Mouse (Mus musculus): ENCODE measurements around the gene Prol1. TPM values are rescaled to one million over a fixed set of nuclear protein-coding genes. Genes with fewer than 3 reads are reported as not detected.

Gene Prol1
- polyA plus RNA-seq, 1 experiment = not detected

DNA sequence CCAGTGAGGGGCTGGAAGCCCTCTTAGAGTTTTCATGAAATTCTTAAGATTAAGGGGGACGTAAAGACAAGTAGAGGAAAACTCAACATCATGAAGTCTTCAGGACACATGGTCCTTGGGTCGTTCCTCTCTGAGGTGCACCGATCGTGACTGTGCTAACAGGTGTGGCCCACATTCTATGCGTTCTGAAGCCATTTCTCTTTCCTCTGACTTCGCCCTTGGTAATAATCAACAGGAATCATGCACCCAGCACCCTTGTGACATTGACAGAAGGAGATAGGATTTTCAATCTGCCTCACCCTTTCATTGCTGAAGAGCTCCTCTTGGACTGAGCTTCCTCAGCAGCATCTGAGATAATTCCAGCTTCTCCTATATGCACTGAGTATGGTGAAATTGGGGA is 55.5 kb downstream of the Prol1 start:
- WGBS = 86% methylated on average over 6 of the region's 6 CpGs
- Histone ChIP-seq H3K27me3 (ENCODE audit: control insufficient read depth, insufficient read depth, low read length) (no peaks in the 10 kb centered on the region), H3K27ac (ENCODE audit: control insufficient read depth, insufficient read depth, low read length) (no peak overlapping the region), H3K4me3 (ENCODE audit: control insufficient read depth, insufficient read depth, low read length) (no peak overlapping the region), H3K4me1 (replicated peaks; ENCODE audit: control insufficient read depth, insufficient read depth, low read length) (no peaks in the 10 kb centered on the region), H3K36me3 (ENCODE audit: control insufficient read depth, insufficient read depth, low read length) (no peaks in the 10 kb centered on the region)
- TF ChIP-seq POLR2A (IDR thresholded peaks at IDR 0.05; ENCODE audit: control insufficient read depth, extremely low read depth, insufficient read depth, low read length, poor library complexity) = no peak
- TF ChIP-seq CTCF (IDR thresholded peaks at IDR 0.05; ENCODE audit: borderline replicate concordance, control insufficient read depth, extremely low read depth, insufficient read depth, low read length, poor library complexity) = no peak
- DNase-seq = no peak

GRCm38 (mm10) chr5:88375808-88376207 is 58.7 kb downstream of the Prol1 start, which contains the start of gene Amtn:
Amtn (plus strand) TSS chr5:88376108.
- Histone ChIP-seq H3K4me1 (replicated peaks; ENCODE audit: control insufficient read depth, insufficient read depth, low read length) (no peaks in the 10 kb centered on the region), H3K4me3 (ENCODE audit: control insufficient read depth, insufficient read depth, low read length) (no peak within 1 kb of the TSS), H3K27me3 (ENCODE audit: control insufficient read depth, insufficient read depth, low read length) (no peaks in the 10 kb centered on the region), H3K36me3 (ENCODE audit: control insufficient read depth, insufficient read depth, low read length) (no peaks in the 10 kb centered on the region), H3K27ac (ENCODE audit: control insufficient read depth, insufficient read depth, low read length) (no peak within 1 kb of the TSS)
- 89% methylated on average over 4 of the region's 4 CpGs for WGBS
- TF ChIP-seq CTCF (IDR thresholded peaks at IDR 0.05; ENCODE audit: borderline replicate concordance, control insufficient read depth, extremely low read depth, insufficient read depth, low read length, poor library complexity) = no peak
- no peak for TF ChIP-seq POLR2A (IDR thresholded peaks at IDR 0.05; ENCODE audit: control insufficient read depth, extremely low read depth, insufficient read depth, low read length, poor library complexity)
- DNase-seq = no peak

Other genes starting within 250 kb of the Prol1 start
- not detected in 2 replicates for gene Smr2, start 230.8 kb upstream of the Prol1 start, polyA plus RNA-seq (2012; rRNA removed)
- not detected in 2 replicates for gene Gm11116, start 205.8 kb upstream of the Prol1 start, polyA plus RNA-seq (2012; rRNA removed)
- gene Gm11115, start 163.2 kb upstream of the Prol1 start, polyA plus RNA-seq (2012; rRNA removed) = not detected in 2 replicates
- gene Gm7714, start 48.4 kb upstream of the Prol1 start, polyA plus RNA-seq (2012; rRNA removed) = not detected in 2 replicates
- gene Amtn, start 58.8 kb downstream of the Prol1 start, polyA plus RNA-seq (2012; rRNA removed) = 1.9 and 2.2 TPM in 2 replicates
- gene Ambn, start 138.7 kb downstream of the Prol1 start, polyA plus RNA-seq (2012; rRNA removed) = 0.10 and 0.12 TPM in 2 replicates
- 0.03 TPM in 1 of 2 replicates, not detected in the other for gene Enam, start 170.7 kb downstream of the Prol1 start, polyA plus RNA-seq (2012; rRNA removed)
- gene Jchain, start 210.6 kb downstream of the Prol1 start, polyA plus RNA-seq (2012; rRNA removed) = 40.8 and 79.5 TPM in 2 replicates
- gene Utp3, start 237.2 kb downstream of the Prol1 start, polyA plus RNA-seq (2012; rRNA removed) = 19.0 and 21.3 TPM in 2 replicates
- gene Rufy3, start 247.7 kb downstream of the Prol1 start, polyA plus RNA-seq (2012; rRNA removed) = 6.4 and 7.8 TPM in 2 replicates

Measured in thymus, adult 2 months (tissue).